Mouse (Mus musculus): Measurements from ENCODE around the gene Olfr535. TPM values are rescaled to one million over a fixed set of nuclear protein-coding genes. Genes with fewer than 3 reads are reported as not detected.

Gene Olfr535
- polyA plus RNA-seq (2014; fragmentation: Illumina TruSeq; extraction: RNeasy Lipid Tissue Mini Kit (QIAGEN cat#74804); ENCODE audit: low replicate concordance): not detected

GRCm38 (mm10) chr7:140483916-140484315 lies at the start of gene Olfr535:
Gene Olfr535, plus strand, starts transcription at chr7:140484216.

GRCm38 (mm10) chr7:140463070-140463469 lies 20.9 kb upstream of the Olfr535 start, which contains the start of gene Olfr533:
Gene Olfr533, plus strand, starts transcription at chr7:140463370.

GRCm38 (mm10) chr7:140507346-140508021 lies 23.5 kb downstream of the Olfr535 start, which contains the start of gene Olfr536:
Gene Olfr536, minus strand, starts transcription at chr7:140507396.

Other genes starting within 250 kb of the Olfr535 start
- gene 5830411N06Rik, start 236.9 kb upstream of the Olfr535 start, polyA plus RNA-seq (2014; fragmentation: Illumina TruSeq; extraction: RNeasy Lipid Tissue Mini Kit (QIAGEN cat#74804); ENCODE audit: low replicate concordance): not detected
- not detected for gene Olfr525, start 163.4 kb upstream of the Olfr535 start, polyA plus RNA-seq (2014; fragmentation: Illumina TruSeq; extraction: RNeasy Lipid Tissue Mini Kit (QIAGEN cat#74804); ENCODE audit: low replicate concordance)
- not detected for gene Olfr527, start 150.2 kb upstream of the Olfr535 start, polyA plus RNA-seq (2014; fragmentation: Illumina TruSeq; extraction: RNeasy Lipid Tissue Mini Kit (QIAGEN cat#74804); ENCODE audit: low replicate concordance)
- gene Olfr60, start 122.5 kb upstream of the Olfr535 start, polyA plus RNA-seq (2014; fragmentation: Illumina TruSeq; extraction: RNeasy Lipid Tissue Mini Kit (QIAGEN cat#74804); ENCODE audit: low replicate concordance): 0.33 TPM
- gene Olfr530, start 107.9 kb upstream of the Olfr535 start, polyA plus RNA-seq (2014; fragmentation: Illumina TruSeq; extraction: RNeasy Lipid Tissue Mini Kit (QIAGEN cat#74804); ENCODE audit: low replicate concordance): not detected
- gene Olfr531, start 81.3 kb upstream of the Olfr535 start, polyA plus RNA-seq (2014; fragmentation: Illumina TruSeq; extraction: RNeasy Lipid Tissue Mini Kit (QIAGEN cat#74804); ENCODE audit: low replicate concordance): not detected
- not detected for gene Olfr532, start 62.6 kb upstream of the Olfr535 start, polyA plus RNA-seq (2014; fragmentation: Illumina TruSeq; extraction: RNeasy Lipid Tissue Mini Kit (QIAGEN cat#74804); ENCODE audit: low replicate concordance)
- not detected for gene Olfr533, start 20.8 kb upstream of the Olfr535 start, polyA plus RNA-seq (2014; fragmentation: Illumina TruSeq; extraction: RNeasy Lipid Tissue Mini Kit (QIAGEN cat#74804); ENCODE audit: low replicate concordance)
- gene Olfr536, start 23.2 kb downstream of the Olfr535 start, polyA plus RNA-seq (2014; fragmentation: Illumina TruSeq; extraction: RNeasy Lipid Tissue Mini Kit (QIAGEN cat#74804); ENCODE audit: low replicate concordance): not detected
- gene Olfr538, start 83.7 kb downstream of the Olfr535 start, polyA plus RNA-seq (2014; fragmentation: Illumina TruSeq; extraction: RNeasy Lipid Tissue Mini Kit (QIAGEN cat#74804); ENCODE audit: low replicate concordance): not detected
- gene Olfr46, start 117.1 kb downstream of the Olfr535 start, polyA plus RNA-seq (2014; fragmentation: Illumina TruSeq; extraction: RNeasy Lipid Tissue Mini Kit (QIAGEN cat#74804); ENCODE audit: low replicate concordance): not detected
- not detected for gene Olfr61, start 144.8 kb downstream of the Olfr535 start, polyA plus RNA-seq (2014; fragmentation: Illumina TruSeq; extraction: RNeasy Lipid Tissue Mini Kit (QIAGEN cat#74804); ENCODE audit: low replicate concordance)
- not detected for gene Olfr53, start 162.2 kb downstream of the Olfr535 start, polyA plus RNA-seq (2014; fragmentation: Illumina TruSeq; extraction: RNeasy Lipid Tissue Mini Kit (QIAGEN cat#74804); ENCODE audit: low replicate concordance)
- gene Olfr539, start 175.7 kb downstream of the Olfr535 start, polyA plus RNA-seq (2014; fragmentation: Illumina TruSeq; extraction: RNeasy Lipid Tissue Mini Kit (QIAGEN cat#74804); ENCODE audit: low replicate concordance): not detected
- not detected for gene Olfr45, start 197.7 kb downstream of the Olfr535 start, polyA plus RNA-seq (2014; fragmentation: Illumina TruSeq; extraction: RNeasy Lipid Tissue Mini Kit (QIAGEN cat#74804); ENCODE audit: low replicate concordance)
- gene Olfr541, start 213.1 kb downstream of the Olfr535 start, polyA plus RNA-seq (2014; fragmentation: Illumina TruSeq; extraction: RNeasy Lipid Tissue Mini Kit (QIAGEN cat#74804); ENCODE audit: low replicate concordance): not detected

All from small intestine, adult 10 weeks (tissue).